In genomic region chrX:155625671-155626196, GRCm38 (mm10) we compare ENCODE assay signal across 8 mouse cellular contexts. TPM values are rescaled to one million over a fixed set of nuclear protein-coding genes. Genes with fewer than 3 reads are reported as not detected.
A peak's percentile ranks its signal among the peaks of the same experiment; 100 is the strongest.
DNase-seq lines count a peak whose midpoint lies in the region; ATAC-seq and TF ChIP-seq lines count a peak whose summit lies in the region.

No protein-coding gene starts in this region.

- H3K9me3 ChIP-seq in heart, embryonic 13.5 days: no peaks in the 10 kb centered on the region
- no peaks in the 10 kb centered on the region for H3K9me3 ChIP-seq in forebrain, embryonic 14.5 days (replicated peaks; ENCODE audit: control insufficient read depth, low read length)
- H3K9me3 ChIP-seq in midbrain, postnatal 0 days (ENCODE audit: low read length): no peaks in the 10 kb centered on the region; the same call in 1 of the 2 replicates

- H3K4me2 ChIP-seq in heart, embryonic 13.5 days: peak overlapping the region; percentile 54
- H3K4me2 ChIP-seq in forebrain, embryonic 14.5 days (ENCODE audit: low read length): peak overlapping the region; percentile 28
- peak overlapping the region; percentile 62 for H3K4me2 ChIP-seq in midbrain, postnatal 0 days (ENCODE audit: low read depth, low read length, poor library complexity, severe bottlenecking)

- peaks cover 57% of the 10 kb centered on the region for H3K27me3 ChIP-seq in heart, embryonic 13.5 days (replicated peaks)
- no peaks in the 10 kb centered on the region for H3K27me3 ChIP-seq in forebrain, embryonic 14.5 days (replicated peaks; ENCODE audit: control insufficient read depth, insufficient read depth, low read length)
- no peaks in the 10 kb centered on the region for H3K27me3 ChIP-seq in midbrain, postnatal 0 days (ENCODE audit: insufficient read depth, low read length)

- H3K27ac ChIP-seq in heart, embryonic 13.5 days (replicated peaks): no peak overlapping the region
- H3K27ac ChIP-seq in forebrain, embryonic 14.5 days (ENCODE audit: low read depth, low read length): no peak overlapping the region
- no peak overlapping the region for H3K27ac ChIP-seq in midbrain, postnatal 0 days (ENCODE audit: low read depth, low read length)

- DNase-seq in heart, postnatal 14 days: no peak
- peak; percentile 62 for DNase-seq in brain, adult 2 months (ENCODE audit: low read depth, low spot score)
- peak; percentile 13 for DNase-seq in forebrain, embryonic 14.5 days (ENCODE audit: low spot score)
- DNase-seq in midbrain, postnatal 0 days (ENCODE audit: low spot score): peak; percentile 18
- DNase-seq in layer of hippocampus, adult 8-10 months (ENCODE audit: low spot score in 2 of 2): no peak
- DNase-seq in layer of hippocampus, postnatal 36 days: no peak
- no peak for DNase-seq in spleen, adult 18-20 months

- intact Hi-C loops in heart, postnatal 14 days (cut with DNase I): no loop called here

- peak overlapping the region; percentile 27 for H3K4me3 ChIP-seq in heart, embryonic 13.5 days
- peak overlapping the region; percentile 8; the same call in 1 of the 2 replicates for H3K4me3 ChIP-seq in forebrain, embryonic 14.5 days (ENCODE audit: low read depth, low read length)
- peak overlapping the region; percentile 23; the same call in 1 of the 2 replicates for H3K4me3 ChIP-seq in midbrain, postnatal 0 days (ENCODE audit: low read depth, low read length)

- peaks cover 7% of the 10 kb centered on the region for H3K4me1 ChIP-seq in heart, embryonic 13.5 days
- H3K4me1 ChIP-seq in forebrain, embryonic 14.5 days (ENCODE audit: control insufficient read depth, insufficient read depth, low read length): no peaks in the 10 kb centered on the region
- H3K4me1 ChIP-seq in midbrain, postnatal 0 days (ENCODE audit: insufficient read depth, low read length): no peaks in the 10 kb centered on the region

- no peak for TF ChIP-seq CTCF in midbrain, postnatal 0 days (IDR thresholded peaks at IDR 0.05)

- WGBS in heart, embryonic 13.5 days: 6% methylated on average over 13 of the region's 13 CpGs
- 20% methylated on average over 13 of the region's 13 CpGs for WGBS in forebrain, embryonic 14.5 days
- 13% methylated on average over 13 of the region's 13 CpGs for WGBS in midbrain, postnatal 0 days

- H3K9ac ChIP-seq in heart, embryonic 13.5 days: no peak overlapping the region
- H3K9ac ChIP-seq in forebrain, embryonic 14.5 days (ENCODE audit: low read length): no peak overlapping the region
- H3K9ac ChIP-seq in midbrain, postnatal 0 days (replicated peaks; ENCODE audit: low read length, poor library complexity, severe bottlenecking): no peak overlapping the region

- no peaks in the 10 kb centered on the region for H3K36me3 ChIP-seq in heart, embryonic 13.5 days
- no peaks in the 10 kb centered on the region for H3K36me3 ChIP-seq in forebrain, embryonic 14.5 days (ENCODE audit: control insufficient read depth, insufficient read depth, low read length)
- no peaks in the 10 kb centered on the region for H3K36me3 ChIP-seq in midbrain, postnatal 0 days (ENCODE audit: insufficient read depth, low read length)

- no peak for ATAC-seq in heart, embryonic 13.5 days (ENCODE audit: extremely low read depth, insufficient number of reproducible peaks, low FRiP score, low TSS enrichment)
- ATAC-seq in forebrain, embryonic 14.5 days: no peak
- ATAC-seq in midbrain, postnatal 0 days (ENCODE audit: low FRiP score): no peak

RNA-seq across cellular contexts. Expression of gene Gm15155, which starts 1.2 kb away (rescaled TPM):
- polyA plus RNA-seq in heart, embryonic 13.5 days (2015; fragmentation: Nextera tagmentation; extraction: Ambion mirVana): not detected in 2 replicates
- not detected for total RNA-seq in heart, postnatal 14 days (2021)
- polyA plus RNA-seq in forebrain, embryonic 14.5 days (2014; fragmentation: Nextera tagmentation; extraction: Ambion mirVana): not detected in 2 replicates
- total RNA-seq in midbrain, postnatal 0 days (2014; rRNA removed): not detected in 2 replicates
- polyA plus RNA-seq in midbrain, postnatal 0 days (2015; fragmentation: Nextera tagmentation; extraction: Ambion mirVana): 0.45 and 0.69 TPM in 2 replicates
- total RNA-seq in layer of hippocampus, adult 8-10 months (2022): not detected
- total RNA-seq in layer of hippocampus, postnatal 36 days (2021): not detected

RNA-seq across cellular contexts. Expression of gene Ptchd1, which starts 2.1 kb away (rescaled TPM):
- polyA plus RNA-seq in heart, embryonic 13.5 days (2015; fragmentation: Nextera tagmentation; extraction: Ambion mirVana): 0.28 and 0.52 TPM in 2 replicates
- under 1 TPM in 1 of 2 experiments, not detected in 1; 0.22 TPM for total RNA-seq in heart, postnatal 14 days (2021)
- 2.1 and 2.3 TPM in 2 replicates for polyA plus RNA-seq in forebrain, embryonic 14.5 days (2014; fragmentation: Nextera tagmentation; extraction: Ambion mirVana)
- 22.6 and 22.9 TPM in 2 replicates for total RNA-seq in midbrain, postnatal 0 days (2014; rRNA removed)
- 12.0 TPM in 2 replicates for polyA plus RNA-seq in midbrain, postnatal 0 days (2015; fragmentation: Nextera tagmentation; extraction: Ambion mirVana)
- 10 to 100 TPM in 2 of 4 experiments, 1 to 10 TPM in 2; 6.8 to 12.0 (median 9.6) TPM for total RNA-seq in layer of hippocampus, adult 8-10 months (2022)
- total RNA-seq in layer of hippocampus, postnatal 36 days (2021): 1 to 10 TPM; 6.3 to 6.5 TPM

Comparison
In these comparisons a context has a peak if more than half of its experiments do, and no peak if none do; other contexts are left out.
1. DNase-seq: peak in brain, adult 2 months (single experiment), forebrain, embryonic 14.5 days (single experiment) and midbrain, postnatal 0 days (single experiment); none in heart, postnatal 14 days (0 of 2), layer of hippocampus, adult 8-10 months (0 of 2), layer of hippocampus, postnatal 36 days (0 of 2) and spleen, adult 18-20 months (0 of 2).
2. RNA of gene Ptchd1, which starts 2.1 kb away (total RNA-seq): 22.6 to 22.9 TPM in midbrain, postnatal 0 days, 6.8 to 12.0 TPM in layer of hippocampus, adult 8-10 months and 6.3 to 6.5 TPM in layer of hippocampus, postnatal 36 days; 0.22 TPM in heart, postnatal 14 days; every median in the first group is over 4 times any median in the second.
3. Peak in every context shown above with its lines, with median percentiles within 50 percentile points of each other: H3K4me2 ChIP-seq and H3K4me3 ChIP-seq.